Mouse (Mus musculus) liver, postnatal 0 days (tissue): Measurements from ENCODE around the gene AI182371.

Experiments used
- CTCF ChIP-seq: sonication (generic); IDR thresholded peaks from 2 replicates; pipeline ENCODE4 v1.5.1; 2016; ENCODE audit warnings: antibody characterized with exemption, low read depth
- EP300 ChIP-seq: IDR thresholded peaks from 2 replicates; pipeline ENCODE4 v1.6.1; 2016; ENCODE audit warnings: antibody characterized with exemption, low read depth, mild to moderate bottlenecking

DNA sequence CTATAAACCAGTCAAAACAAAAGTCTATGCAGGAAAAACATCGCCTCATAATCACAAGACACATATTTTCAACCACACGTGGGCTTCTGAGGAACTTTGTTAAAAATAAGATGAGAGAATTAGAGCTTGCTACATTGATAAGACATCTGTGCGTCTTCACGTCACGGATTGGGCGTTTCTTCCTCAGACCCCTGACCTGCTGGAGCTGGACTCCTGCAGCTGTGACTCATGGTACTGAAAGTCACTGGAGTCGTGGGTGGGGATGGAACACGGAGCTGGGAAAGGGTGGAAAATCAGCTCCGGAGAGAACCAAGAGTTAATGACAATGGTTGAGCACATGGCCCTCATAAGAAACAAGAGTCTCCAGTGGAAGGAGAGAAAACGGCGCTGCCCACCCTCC is 34.2 kb downstream of the AI182371 start:
- TF ChIP-seq CTCF (no peak), EP300 (no peak)
